Mouse (Mus musculus) CD4-positive helper T cell, adult 2 months (primary cell): ENCODE measurements around the gene Sparcl1.

Source experiments
- DNase-seq: peaks from one replicate; pipeline ENCODE4 v3.0.0-alpha.2; 2012; ENCODE audit warnings: low read depth, missing footprints, low spot score

Sparcl1 gene

DNA sequence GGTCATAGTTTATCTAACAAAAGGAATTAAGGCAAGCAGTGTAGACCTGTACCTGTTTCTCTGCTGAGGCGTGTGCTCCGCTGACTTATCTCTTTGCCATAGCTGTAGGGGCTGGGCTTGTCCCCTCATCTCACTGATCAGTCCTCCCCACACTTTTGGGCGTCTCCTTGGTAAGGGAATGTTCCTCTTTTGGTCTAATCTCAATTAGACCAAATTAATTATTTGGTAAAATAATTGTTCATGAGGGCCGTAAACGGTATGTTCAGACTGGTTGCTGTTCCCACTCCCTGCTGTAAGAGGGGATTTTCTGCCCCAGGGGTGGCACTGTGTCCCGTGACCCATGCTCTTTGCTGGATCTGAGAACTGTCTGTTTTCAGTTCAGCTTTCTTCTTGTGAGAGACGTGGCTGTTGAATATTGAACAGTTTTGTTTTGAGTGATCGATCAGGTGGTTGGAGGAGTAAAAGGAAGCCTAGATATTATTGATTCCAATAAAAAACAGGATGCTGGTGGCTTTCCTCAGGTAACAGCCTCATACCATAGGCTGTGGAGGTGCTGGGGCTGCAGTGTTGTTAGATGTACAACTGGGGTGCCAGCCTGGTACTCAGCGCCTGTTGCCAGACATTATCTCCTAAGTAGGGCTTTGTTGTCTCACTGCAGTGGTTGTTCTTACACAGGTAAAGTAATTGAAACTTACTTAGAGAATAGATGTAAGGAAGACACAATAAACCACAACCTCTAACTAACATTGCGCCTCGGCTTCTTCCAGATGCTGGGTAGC lies 50.6 kb downstream of the Sparcl1 start:
- DNase-seq: no peak

- no peak for DNase-seq
Observed at GRCm38 (mm10) chr5:104061936-104062772, 51.4 kb downstream of the Sparcl1 start.

DNA sequence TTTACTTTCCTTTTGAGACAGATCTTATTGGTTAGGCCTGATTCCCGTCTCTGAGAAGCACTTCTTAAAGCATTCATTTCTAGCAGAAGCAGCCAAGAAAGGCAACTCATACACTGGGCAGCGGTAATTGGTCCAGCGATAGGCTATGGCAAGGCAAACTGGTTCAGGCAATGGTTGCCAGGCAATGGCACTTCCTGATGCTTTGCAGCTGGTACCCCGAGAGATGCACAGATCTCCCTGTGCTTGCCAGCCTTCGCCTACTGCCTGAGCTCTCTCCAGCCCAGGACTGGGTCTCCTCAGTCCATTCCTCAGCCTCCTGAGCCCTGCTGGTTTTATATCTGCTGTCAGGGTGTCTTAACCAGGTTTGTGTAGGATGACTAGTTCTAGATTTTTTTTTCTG lies 53.1 kb downstream of the Sparcl1 start:
- no peak for DNase-seq

DNA sequence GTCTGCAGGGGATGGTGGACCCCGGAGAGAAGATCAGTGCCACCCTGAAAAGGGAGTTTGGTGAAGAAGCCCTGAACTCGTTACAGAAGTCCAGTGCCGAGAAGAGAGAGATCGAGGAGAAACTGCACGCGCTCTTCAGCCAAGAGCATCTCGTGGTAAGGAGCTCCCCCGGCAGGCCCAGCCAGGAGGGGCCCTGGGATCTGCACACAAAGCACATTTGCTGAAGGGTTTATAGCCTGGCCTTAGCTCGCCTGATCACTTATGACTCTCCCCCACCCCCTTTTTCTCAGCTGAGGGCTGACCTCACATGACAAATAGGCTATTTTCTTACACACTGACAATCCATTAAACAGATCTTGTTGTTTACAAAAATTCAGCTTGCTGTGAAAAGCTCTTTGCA lies 53.9 kb downstream of the Sparcl1 start:
- no peak for DNase-seq

DNA sequence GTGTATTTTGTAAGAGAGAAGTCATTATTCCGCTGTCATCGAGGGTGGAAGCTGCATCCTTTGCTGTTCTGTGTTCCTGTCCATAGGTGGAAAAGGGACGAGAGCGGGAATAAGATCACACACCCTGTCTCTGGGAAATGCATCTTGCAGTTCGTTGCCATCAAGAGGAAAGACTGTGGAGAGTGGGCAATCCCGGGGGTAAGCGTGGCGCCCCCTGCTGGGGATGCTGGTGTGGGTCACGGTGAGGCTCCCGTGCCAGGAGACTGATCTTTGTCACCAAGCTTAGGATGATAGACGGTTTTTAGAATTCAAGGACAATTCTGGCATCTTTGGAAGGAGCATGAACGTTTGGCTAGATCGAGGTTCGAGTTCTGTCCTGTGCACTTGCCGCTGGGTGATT lies 55.5 kb downstream of the Sparcl1 start:
- peak; percentile 47 for DNase-seq

DNA sequence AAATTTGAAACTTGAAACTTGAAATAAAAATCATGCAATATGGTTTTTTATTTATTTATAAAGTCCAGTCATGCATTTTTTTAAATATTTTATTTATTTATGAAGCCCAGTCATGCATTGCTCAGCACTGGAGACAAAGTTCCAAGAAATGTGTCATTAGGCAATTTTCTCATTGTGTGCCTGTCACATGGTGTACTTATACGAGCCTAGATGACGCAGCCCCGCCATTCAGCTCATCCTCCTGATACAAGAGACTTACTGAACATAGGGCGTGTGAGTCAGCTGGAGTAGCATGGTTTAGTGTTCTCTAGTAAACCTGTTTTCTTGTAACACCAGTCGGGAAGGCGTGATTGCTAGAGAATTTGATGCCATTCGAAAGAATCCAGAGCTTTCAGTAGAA lies 57.2 kb downstream of the Sparcl1 start:
- no peak for DNase-seq

- DNase-seq: no peak
Observed at GRCm38 (mm10) chr5:104055816-104056215, 57.7 kb downstream of the Sparcl1 start.

DNA sequence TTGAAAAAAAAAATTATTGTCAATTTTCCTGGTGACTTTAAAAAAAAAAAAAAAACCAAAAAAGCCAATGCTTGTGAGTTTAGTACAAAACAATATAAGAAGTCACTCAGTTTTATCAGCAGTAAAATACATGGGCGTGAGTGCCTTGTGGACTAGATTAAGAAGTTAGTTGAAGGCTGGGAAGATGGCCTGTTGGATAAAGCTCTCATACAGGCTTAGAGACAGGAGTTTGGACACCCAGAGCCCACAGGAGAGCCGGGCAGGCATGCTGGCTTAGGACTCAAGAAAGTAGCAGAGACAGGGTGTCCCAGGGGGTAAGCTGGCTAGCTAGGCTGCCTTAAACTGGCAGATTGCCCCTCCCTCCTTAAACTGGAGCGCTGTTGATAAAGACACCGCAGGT lies 58.6 kb downstream of the Sparcl1 start:
- DNase-seq: no peak

DNA sequence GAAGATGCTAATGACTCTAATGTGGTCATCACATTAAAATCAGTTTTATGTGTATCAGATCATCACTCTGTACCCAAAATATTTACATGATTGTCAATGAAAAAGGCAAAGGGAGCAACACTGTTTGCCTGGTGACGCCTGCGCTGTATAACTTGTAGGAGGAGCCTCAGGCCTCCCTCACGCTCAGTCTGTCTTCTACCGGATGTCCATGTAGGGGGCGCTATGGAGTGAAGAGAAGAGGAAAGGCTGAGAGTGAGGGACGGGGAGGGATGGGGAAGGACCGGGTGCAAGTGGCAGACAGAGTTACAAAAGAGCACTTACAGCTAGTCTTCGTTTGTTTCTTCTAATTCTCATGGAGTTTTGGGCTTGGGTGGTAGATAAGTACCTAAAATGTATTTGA lies 60.6 kb downstream of the Sparcl1 start:
- peak; percentile 33 for DNase-seq

DNA sequence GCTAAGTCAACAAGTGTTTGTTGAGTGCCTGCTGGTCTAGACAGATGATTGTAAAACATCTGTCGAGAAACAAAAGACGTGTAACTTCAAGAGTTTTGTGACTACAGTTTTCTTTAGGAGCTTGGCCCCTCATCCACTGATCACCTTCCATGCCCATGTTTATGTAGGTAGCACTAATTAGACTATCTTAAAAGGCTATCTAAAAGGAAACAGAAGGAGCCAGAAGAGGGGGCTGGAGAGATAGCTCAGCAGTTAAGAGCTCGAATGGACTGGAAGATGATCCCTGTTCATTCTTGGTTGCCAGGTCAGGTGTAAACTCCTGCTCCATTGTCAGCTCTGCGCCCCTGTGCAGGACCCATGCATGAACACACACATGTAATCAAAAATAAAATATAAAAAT lies 65.4 kb downstream of the Sparcl1 start:
- DNase-seq: peak; percentile 20

- peak; percentile 36 for DNase-seq
Observed at GRCm38 (mm10) chr5:104047200-104048105, 66.1 kb downstream of the Sparcl1 start.

DNA sequence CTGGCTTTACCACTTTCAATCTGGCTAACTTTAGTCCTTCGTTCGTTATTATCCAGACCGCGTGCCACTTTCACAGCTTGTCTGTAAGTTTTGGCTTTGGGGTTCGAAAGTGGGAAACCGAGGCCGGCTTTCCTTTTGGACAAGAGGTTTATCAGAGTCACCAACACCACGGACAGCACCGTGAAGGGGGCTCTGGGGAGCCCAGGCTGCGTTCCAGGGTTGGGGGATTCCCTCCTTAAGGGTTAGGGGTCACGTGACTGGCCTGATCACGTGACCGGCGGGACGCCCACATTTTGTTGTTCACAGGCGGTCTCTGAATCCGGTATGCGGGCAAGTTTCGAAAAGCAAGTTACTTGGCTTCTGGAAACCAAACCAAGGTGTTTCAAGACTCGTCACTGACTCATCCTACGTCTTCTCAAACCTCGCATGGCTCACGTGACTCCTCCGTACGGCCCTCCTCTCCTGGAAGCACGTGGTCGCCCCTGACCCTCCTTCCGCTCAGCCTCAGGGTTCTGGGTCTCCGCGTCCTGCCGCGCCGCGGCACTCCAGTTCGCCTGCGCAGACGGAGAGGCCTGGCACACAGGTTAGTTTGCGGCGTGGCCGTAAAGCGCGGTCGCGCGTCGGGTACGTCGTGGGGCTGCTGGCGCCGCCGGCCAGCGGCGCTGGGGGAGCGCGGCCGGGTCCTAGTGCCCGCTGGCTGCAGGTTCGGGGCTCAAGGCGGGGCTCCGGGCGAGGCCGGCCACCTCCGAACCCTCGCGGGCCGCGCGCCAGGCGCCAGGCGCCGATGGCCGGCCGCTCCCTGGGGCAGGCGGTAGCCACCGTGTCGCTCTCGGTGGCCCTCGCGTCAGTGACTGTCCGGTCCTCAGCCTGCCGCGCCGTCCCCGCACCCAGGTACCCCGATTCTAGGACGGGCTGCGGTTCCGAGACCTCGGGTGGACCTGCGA lies 67.0 kb downstream of the Sparcl1 start, which contains the start of gene Nudt9:
Nudt9 (plus strand) TSS at position 51 of the 944 bp plus-strand sequence.
- DNase-seq: peak; percentile 99

DNA sequence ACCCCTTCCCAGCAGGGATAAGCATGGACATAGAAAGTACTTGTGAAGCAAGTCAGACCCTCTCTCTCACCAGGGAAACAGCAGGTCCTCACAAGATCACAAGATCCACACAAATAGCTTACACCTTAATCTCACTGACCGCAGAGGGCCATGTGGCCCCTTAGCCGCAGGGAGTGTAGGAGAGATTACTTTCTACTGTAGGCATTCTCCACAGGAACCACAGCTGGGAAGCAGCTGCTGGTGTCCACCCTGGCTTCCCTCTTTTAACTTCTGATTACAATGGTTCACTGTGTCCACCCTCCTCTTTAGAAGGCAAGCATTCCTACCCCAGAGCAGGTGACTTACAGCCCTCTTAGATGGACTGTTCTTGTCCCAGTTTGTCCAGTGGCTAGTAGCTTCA lies 69.8 kb downstream of the Sparcl1 start:
- DNase-seq: no peak

- no peak for DNase-seq
Observed at GRCm38 (mm10) chr5:104042906-104043305, 70.6 kb downstream of the Sparcl1 start.

GRCm38 (mm10) chr5:104039154-104039932 lies 74.2 kb downstream of the Sparcl1 start:
- DNase-seq: no peak

GRCm38 (mm10) chr5:104036686-104037085 lies 76.8 kb downstream of the Sparcl1 start:
- DNase-seq: no peak

- DNase-seq: no peak
Observed at GRCm38 (mm10) chr5:104035824-104036223, 77.7 kb downstream of the Sparcl1 start.

- no peak for DNase-seq
Observed at GRCm38 (mm10) chr5:104035066-104035465, 78.5 kb downstream of the Sparcl1 start.

DNA sequence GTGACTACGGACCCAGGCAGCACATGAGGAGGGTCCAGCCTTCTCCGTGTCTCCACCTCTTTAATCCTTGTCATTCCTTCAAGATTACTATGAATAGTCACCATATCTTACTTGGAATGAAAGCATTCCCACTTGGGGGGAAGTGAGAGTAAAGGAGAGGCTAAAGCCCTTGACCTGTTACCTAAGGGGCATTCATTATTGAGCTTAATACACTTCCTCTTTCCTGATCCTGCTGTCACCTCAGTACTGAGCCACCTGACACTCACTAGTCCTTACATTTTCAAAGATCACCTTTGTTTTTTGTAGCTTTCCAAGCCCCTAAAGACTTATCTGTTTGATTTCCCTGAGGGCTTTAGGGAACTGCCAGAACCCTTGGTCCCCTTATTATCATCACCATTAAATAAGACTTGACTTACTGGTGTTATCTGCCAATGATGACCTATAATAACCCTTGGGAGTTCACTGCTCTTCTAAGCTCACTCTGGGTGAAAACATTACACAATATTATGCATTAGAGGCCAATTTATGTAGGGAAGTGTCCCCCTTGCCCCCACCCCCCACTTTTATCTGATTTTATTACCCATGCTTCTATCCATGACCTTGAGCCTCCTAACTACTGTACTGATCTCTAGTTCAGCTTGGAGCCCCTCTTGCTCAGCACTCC lies 81.0 kb downstream of the Sparcl1 start:
- DNase-seq: no peak
